Mouse (Mus musculus) thymus, postnatal 0 days (tissue): ENCODE results near the gene Cflar. TPM values are rescaled to one million over a fixed set of nuclear protein-coding genes. Genes with fewer than 3 reads are reported as not detected.
A peak's percentile ranks its signal among the peaks of the same experiment; 100 is the strongest.
"Not testable (repeated sequence)": the region's sequence is repeated elsewhere in the genome, so short reads cannot be mapped to it uniquely, and the experiment has no call there.

Experiments
- DNase-seq: peaks from one replicate; pipeline ENCODE4 v3.0.0-alpha.2; 2015; ENCODE audit warnings: low spot score
- polyA plus RNA-seq: library from polyadenylated mRNA; unstranded; fragments of >200 nt; fragmentation: Nextera tagmentation; extraction: Ambion mirVana; gene quantifications from 2 replicates; pipeline ENCODE4 v1.2.1, GENCODE M21; 2015

Gene Cflar
- polyA plus RNA-seq, 1 experiment from 2014 or later = 118 TPM

DNA sequence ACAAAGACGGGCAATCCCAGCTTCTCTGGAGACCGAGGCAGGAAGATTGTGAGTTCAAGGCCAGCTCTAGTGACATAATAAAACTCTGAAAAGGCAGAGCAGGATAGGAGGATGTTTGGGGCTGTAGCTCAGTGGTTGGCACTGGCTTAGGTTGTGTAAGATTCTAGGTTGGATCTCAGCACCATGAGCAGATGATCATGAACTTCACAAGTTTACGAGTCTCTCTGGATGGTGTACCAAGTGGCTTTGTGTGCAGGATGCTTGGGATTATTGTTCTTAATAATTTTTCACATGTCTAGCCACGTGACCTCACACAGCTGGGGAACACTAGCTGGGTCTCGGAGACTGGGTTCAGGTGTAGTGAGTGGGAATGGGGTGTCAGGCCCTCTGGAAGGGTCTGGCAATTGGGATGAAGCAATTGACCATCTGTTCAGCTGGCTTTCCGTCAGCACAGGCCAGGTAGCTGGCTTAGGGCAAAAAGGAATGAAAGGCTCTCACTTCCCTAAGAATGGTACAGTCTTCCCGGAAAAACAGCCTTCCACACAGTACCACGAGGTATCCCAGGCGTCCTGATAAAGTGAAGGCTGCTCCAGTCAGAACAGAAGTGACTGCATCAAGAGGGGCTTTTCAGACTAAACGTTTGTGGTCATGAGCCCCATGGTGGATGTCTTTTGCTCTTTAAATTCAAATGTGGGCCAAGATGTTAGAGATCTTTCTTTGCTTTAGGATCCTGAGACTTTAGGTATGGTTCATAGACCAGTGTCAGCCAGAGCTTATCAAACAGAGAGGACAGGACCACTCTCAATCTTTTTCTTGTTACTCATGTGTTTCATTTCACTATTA lies 16.7 kb downstream of the Cflar start:
- no peak for DNase-seq

DNA sequence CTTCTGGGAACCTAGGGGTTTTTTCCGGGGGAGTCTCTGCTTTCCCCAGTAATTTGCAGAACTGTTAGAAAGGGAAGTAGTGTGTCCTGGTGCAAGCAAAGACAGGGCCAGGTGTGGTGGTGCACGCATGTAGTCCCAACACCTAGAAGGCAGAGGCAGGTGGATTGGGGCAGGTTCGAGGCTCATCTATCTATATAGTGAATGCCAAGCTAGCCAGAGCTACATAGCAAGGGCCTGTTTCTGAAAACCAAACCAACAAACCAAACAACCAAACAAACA lies 17.2 kb downstream of the Cflar start:
- no peak for DNase-seq

DNA sequence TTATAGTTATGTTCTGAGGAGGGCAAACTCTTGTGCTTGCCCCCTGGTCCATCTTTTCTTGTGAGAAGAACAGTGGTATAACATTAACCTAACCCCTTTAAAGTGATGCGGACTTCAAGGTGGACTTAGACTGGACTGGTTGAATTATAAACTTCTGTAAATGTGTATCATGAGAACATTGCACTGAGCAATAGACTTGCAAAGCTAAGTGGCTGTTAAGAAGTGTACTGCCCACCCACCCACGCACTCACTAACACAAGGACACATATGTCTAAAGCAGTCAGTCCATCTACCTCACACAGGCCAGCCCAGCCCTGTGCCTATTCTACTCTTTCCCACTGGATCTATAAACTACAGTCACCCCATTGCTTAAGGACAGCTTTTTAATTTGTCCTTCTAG lies 22.3 kb downstream of the Cflar start:
- DNase-seq = no peak

DNA sequence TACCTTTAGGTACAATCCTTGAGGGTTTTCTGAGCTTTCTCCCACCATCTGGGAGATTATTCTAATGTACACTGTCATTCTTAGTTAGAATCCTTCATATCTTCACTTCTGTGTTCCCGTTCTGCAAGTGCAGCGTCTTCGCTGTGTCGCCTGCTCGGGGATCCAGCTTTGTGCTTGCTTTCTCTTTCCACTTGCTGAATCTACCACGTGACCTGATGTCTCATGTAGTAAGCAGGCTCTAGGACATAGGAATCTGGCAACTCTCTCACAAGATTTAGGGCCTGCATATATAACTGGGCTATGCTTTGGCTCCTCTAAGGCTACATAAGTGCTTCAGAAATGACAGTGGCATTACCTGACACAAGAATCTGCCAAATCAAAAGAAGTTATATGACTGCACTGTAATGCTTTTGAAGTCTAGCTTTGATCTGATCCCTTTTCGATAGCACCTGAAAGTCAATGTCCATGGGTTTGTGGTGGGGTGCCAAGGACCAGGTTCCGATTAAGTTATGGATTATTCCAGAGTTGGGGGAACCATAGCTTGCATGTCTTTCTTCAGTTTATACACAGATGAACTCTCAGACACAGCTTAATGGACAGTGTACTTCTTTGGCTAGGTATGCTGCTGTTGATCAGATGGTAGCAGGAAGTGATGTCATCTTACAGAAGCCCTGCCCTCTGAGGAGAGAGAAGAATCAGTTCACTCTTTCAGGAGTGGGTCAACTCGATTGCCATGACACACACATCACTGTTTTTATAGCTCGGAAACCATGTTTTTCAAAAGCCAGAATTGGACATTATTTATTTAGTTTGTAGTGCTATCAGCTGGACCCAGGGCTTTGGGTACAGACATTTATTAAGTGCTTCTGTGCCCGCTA lies 23.0 kb downstream of the Cflar start:
- no peak for DNase-seq

DNA sequence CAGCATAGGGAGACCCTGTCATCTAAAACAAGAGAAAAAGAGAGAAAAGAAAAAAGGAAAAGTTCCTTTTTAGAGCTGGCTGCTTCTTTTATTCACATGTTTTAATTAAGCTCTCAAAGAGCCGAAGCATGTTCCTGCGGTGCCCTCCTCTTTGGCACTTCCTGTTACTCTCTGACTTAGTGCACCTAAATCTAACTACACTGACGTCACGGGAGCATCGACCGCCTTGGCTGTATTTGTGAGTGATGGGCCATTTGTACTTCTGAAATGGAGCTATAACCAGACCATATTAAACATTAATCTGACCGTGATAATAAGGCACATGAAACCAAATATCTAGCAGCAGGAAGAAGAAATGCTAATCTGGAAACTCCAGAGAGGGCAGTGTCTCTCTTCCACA lies 24.7 kb downstream of the Cflar start:
- no peak for DNase-seq

DNA sequence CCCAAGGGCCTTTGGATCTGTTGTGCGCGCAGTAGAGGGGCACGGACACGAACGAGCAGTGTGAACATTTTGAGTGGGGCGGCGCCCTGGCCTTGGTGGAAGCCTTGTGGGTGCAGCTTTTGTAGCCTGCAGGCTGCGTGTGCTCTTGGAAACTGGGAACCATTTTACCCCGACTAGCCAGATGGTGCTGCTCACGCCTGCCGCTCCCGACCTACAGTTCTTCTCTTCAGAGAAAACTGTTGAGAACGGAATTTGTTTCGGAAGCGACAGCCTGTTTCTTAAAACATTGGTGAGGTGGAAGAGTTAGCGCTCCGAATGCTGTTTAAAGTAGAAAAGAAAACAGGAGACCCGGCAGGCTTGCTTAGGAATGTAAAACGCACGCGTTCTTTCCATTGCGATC lies 25.7 kb downstream of the Cflar start:
- DNase-seq = no peak

DNA sequence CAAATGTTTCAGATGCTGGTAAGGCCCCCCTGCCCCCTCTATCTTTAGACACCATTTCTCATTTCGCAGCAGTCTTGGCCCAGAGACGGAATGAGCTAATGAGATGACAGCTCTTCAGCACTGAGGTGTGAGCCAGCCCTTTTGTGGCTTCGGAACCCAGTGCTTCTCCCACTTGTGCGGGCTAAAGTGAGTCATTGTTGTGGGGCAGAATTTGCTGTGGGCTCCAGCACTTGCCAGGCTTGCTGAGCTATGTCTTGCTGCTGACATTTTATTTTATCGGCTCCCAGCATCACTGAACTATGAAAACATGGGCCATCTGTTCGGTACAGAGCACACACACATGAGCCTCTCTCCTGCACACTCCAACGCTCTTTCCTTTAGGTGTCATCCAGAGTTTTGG lies 28.2 kb downstream of the Cflar start:
- DNase-seq = no peak

DNA sequence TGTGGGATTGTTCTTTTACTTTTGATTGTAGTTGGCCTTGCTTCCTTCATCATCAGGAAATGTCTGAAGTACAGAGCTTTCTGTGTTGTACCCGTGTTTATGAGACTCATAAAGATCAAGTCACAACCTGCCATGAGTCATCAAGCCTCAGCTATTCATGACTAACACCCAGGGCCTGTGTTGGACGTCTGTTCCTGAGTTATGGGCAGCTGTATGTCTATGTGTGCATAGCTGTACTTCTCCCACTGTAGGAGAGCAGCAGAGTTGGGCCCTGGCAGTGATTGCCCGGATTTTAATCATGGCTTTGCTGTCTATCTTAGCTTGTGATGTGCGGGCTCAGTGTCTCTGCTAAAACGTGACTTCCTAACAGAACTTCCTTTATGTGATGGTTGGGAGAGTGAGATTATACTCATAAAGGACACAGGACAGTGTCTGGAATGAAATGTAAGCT lies 31.3 kb downstream of the Cflar start:
- DNase-seq = no peak

DNA sequence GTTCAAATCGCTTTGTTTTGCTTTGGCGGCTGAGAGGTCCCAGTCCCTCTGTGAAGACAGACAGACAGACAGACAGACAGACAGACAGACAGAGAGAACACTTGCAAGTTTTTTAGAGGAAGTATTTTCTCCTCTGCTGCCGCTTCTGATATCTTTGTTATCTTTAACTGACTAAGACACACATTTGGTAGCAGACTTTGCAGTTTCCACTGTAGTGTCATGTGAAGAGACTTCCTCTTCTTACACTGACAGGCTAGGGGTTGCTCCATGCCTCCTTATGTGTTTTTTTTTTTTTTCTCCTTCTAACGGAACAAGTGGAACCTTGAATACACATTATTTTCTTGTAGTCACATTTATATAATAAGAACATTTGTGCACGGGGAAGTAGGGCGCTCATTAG lies 31.9 kb downstream of the Cflar start:
- no peak for DNase-seq

DNA sequence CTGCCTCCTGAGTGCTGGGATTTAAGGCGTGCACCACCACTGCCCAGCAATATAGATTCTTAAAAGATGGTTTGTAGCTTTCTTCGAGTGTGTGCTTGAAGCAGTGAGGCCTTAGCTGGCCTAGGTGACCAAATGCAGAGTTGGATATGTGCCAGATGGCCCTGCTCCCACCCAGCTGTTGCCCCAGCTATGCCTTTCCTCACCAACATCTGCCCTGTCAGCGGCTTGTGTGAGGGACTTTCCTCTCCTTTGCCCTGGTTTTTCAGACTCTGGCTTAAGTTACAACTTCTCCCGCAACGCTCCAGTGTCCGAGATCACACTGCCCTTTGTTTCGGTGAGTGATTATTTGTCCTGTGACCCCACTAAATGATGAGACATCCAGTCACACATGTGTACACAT lies 33.3 kb downstream of the Cflar start:
- no peak for DNase-seq

DNA sequence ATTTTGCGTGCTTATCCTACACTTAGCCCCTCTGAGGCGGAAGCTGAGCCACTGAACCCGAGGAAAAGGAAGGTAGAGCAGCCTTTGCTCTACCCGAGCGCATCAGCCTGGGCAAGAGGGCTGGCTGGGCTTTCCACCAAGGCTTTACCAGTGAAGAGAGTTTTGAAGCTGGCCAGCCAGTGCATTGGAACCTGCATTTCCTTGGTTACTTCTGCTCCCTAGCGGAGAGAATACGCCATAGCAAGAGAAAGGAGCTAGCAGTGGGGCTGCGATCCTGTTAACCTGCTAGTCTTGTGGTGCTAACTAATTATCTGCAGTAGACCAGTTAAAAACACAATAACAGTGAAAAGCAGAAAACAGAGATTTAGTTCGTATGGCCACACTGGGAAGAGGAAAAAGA lies 35.6 kb downstream of the Cflar start:
- DNase-seq = peak; percentile 52

DNA sequence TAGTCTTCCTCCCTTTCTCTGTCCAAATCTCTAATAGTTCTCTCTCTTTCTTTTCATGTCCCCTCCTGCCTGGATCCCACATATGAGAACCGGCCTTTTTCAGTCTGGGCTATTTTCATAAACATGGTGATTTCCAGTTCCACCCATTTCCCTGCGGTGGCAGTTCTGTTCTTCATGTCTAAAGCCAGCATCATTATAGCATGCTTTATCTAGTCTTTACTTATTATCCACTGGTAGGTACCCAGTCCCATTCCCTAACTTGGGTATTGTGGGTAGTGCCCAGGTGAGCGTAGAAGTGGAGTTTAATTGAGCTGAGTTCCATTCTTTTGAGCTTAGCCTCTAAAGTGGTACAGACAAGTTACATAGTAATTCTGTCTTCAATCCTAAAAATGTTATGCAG lies 48.1 kb downstream of the Cflar start:
- no peak for DNase-seq

DNA sequence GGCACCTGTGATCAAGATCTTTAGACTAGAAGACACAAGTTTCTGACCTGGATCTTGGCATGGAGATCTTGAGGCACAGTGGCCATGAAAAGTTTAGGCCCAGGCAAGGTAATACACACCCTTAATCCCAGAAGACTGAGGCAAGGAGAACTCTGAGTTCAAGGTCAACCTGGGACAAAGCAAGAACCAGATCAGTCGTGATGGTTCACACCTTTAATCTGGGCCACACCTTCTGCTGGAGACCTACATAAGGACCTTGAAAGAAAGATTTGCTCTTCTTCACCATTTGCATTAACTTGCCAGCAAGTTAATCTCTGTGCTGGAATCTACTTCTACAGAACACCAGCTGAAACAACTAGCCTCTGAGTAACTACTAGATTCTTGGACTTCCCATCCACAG lies 49.3 kb downstream of the Cflar start:
- no peak for DNase-seq

DNA sequence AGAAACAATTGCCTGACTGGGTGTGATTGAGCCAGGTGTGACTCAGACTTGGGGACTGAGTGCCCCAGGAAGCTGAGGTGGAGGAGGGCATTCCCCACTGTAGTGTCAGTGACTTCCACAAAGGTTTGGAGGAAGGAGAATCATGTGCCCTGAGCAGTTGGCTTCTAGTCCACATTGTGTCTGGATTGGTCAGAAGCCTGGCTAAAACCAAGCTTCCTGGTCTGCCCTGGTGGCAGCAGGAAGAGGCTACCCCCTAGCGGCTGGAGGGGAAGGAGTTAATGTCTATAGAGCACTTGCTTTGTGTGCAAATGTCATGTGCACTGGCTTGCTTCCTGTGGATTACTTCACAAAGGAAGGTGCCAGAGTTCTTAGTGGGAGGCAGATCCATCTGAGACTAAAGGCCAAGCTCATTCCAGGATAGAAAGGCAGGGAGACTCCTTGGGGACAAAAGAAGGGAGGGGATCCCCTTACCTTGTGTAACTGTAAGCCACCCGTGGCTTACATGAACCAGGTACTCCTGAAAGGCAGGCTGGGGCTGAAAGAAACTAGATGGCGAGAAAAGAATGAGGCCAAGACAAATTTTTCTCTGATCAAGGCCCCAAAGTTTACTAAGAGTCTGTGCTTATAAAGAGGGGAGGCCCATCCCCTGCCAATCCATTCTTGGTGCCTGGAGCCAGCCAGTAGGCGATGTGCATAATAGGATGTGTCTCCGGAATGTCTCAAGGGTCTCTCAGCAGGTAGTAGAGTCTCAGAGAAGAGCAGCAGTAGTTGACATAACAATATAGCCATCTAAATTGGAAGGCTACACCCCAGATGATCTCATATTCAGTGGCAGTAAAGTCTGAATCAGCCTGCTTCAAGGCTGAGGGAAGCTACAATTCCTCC lies 50.3 kb downstream of the Cflar start:
- DNase-seq = peak; percentile 41

DNA sequence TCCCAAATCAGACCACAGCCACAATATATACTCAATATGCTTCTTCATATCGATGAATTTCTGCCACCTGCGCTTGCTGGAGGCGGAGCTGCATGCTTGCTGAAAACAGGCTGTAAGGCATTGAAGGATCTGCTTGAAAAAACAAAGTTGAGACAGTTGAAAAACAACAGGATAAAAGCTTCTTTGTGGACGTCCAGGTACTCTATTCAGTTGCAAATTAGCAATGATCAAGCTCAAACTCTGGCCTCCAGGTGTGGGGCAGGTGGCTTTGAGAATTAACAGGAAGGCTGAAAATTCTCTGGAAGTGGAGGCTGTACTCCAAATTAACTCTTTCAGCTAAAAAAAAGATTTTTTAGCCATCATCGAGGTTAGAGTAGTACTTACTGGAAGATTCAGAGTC lies 51.3 kb downstream of the Cflar start:
- DNase-seq = no peak

DNA sequence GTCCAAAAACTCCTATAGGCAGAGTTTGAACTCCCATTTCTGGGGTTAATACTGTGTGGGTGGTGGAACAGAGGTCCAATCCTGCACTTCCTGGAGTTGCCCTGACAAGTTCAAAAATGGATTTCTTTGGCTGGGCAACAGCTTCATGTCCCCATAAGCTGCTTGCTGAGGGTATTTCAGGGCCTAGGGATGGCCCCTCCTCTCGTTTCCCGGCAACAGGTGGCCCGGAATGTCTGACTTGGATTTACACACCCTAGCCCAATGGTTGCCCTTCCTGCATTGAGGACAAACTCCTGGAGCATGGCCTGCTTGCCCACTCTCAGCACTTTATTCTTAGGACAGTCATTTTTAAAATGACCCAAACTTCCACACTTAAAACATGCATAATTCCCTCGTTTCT lies 55.1 kb downstream of the Cflar start:
- not testable (repeated sequence) for DNase-seq

DNA sequence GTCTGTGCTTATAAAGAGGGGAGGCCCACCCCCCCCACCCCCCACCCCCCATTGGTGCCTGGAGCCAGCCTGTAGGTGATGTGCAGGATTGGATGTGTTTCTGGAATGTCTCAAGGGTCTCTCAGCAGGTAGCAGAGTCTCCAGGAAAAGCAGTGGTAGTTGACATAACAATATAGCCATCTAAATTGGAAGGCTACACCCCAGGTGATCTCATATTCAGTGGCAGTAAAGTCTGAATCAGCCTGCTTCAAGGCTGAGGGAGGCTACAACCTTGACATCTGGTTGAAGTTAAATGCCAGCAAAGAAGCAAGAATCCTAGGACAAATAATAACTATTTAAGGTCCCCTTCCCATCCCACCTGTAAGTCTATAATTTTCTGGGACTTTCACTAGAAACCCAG lies 57.8 kb downstream of the Cflar start:
- DNase-seq = no peak

DNA sequence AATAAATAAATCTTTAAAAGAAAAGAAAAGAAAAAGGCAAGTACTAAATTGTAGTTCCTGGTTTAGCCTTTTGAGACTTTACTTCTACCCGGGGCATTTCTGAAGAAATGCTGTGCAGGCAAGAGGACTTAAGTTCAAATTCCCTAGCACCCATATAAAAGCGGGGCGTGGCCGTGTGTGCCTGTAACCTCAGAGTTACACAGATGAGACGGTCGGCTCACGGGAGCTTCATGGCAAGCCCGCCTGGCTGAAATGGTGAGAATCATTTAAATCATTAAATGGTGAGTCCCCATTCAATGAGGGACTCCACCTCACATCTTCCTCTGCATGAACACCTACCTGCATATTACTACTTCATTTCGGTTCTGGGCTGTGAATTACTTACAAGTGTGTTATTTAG lies 58.4 kb downstream of the Cflar start:
- no peak for DNase-seq

DNA sequence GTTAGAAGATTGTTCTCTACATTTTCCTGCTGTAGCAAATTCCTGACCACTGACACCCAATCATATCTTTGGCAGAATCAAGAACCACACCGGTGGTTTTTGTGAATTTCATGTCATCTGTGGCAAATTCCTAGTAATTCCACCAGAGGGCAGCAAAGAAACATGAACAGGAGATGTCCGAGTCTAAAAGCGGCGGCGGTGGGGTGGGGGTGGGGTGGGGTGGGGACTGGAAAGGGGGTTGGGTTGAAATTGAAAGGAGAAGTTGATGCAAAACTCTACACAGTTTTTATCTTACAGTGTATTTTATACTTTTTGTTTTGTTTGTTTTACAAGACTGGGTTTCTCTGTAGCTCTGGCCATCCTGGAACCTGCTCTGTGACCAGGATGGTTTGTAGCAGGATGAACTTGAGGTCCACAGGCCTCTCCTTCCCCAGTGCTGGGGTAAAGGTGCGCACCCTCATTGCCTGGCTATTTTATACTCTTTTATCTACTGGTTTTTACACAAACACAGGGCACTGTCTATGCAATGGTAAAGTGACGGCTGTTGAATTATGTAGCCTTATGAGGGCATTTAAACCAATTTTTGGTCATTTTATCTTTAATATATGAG lies 58.9 kb downstream of the Cflar start:
- peak; percentile 70 for DNase-seq

DNA sequence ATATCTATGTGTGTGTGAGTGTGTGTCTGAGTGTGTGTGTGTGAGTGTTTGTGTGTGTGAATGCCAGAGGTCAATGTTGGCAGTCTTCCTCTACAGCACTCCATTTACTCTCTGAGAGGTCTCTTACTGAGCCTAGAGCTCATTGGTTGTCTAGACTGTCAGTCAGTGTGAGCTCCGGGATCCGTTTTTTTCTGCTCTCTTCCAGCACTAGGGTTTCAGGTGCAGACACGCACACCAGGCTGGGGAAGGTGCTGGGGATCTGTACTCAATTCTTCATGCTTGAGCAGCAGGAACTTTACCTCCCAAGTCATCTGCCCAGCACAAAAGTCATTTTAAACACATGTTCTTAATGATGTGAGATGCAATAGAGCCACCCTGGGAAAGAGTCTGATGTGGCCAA lies 60.8 kb downstream of the Cflar start:
- no peak for DNase-seq

DNA sequence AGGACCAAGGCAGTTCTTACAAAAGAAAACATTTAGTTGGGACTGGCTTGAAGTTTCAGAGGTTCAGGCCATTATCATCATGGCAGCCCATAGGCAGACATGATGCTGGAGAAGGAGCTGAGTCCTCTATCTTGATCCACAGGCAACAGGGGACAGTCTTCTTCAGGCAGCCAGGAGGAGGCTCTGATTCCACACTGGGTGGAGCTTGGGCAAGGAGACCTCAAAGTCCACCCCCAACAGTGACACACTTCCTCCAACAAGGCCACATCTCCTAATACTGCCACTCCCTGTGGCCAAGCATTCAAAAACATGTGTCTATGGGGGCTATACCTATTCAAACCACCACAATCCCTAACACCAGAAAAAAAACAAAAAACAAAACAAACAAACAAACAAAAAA lies 62.0 kb downstream of the Cflar start:
- no peak for DNase-seq
